Mouse (Mus musculus) effector memory CD4-positive, alpha-beta T cell, adult 5 months (primary cell): Measurements from ENCODE around the gene Ppm1b. TPM values are rescaled to one million over a fixed set of nuclear protein-coding genes. Genes with fewer than 3 reads are reported as not detected.

ENCODE experiments used
- polyA plus RNA-seq: library from polyadenylated mRNA; unstranded; fragments of 100-300 nt; shearing (Covaris generic); gene quantifications from one replicate; pipeline ENCODE4 v1.2.1, GENCODE M21; 2017

The Ppm1b gene
- polyA plus RNA-seq = 140 TPM

GRCm38 (mm10) chr17:84956441-84956840 is at the start of gene Ppm1b:
TSS of gene Ppm1b (plus strand) at chr17:84956741.

GRCm38 (mm10) chr17:85028093-85028739 is 71.7 kb downstream of the Ppm1b start, which contains the start of gene Slc3a1:
TSS of gene Slc3a1 (plus strand) at chr17:85028376.

Other genes with a start within 250 kb of the Ppm1b start
- 30.7 TPM for gene Lrpprc, start 166.0 kb upstream of the Ppm1b start, polyA plus RNA-seq
- gene Slc3a1, start 71.6 kb downstream of the Ppm1b start, polyA plus RNA-seq = 0.45 TPM
- gene Prepl, start 133.5 kb downstream of the Ppm1b start, polyA plus RNA-seq = 14.8 TPM
- gene Camkmt, start 133.8 kb downstream of the Ppm1b start, polyA plus RNA-seq = 6.4 TPM